ENCODE assay signal across 8 mouse cellular contexts in genomic region chr7:132735145-132735544, GRCm38 (mm10).
DNase-seq lines count a peak whose midpoint lies in the region; ATAC-seq and TF ChIP-seq lines count a peak whose summit lies in the region.

No protein-coding gene starts in this region.

- no peak for TF ChIP-seq POLR2A in testis, adult 2 months (IDR thresholded peaks at IDR 0.05; ENCODE audit: control insufficient read depth, low read depth, low read length)

- H3K4me3 ChIP-seq in testis, adult 2 months (ENCODE audit: control insufficient read depth, low read depth, low read length) = no peak overlapping the region
- no peak overlapping the region for H3K4me3 ChIP-seq in heart, embryonic 16.5 days (ENCODE audit: low read length)
- no peak overlapping the region for H3K4me3 ChIP-seq in liver, embryonic 12.5 days
- no peak overlapping the region for H3K4me3 ChIP-seq in forebrain, embryonic 13.5 days

- 33% methylated on average over 5 of the region's 5 CpGs for WGBS in heart, embryonic 16.5 days
- 12% methylated on average over 5 of the region's 5 CpGs for WGBS in liver, embryonic 12.5 days (ENCODE audit: insufficient replicate concordance)
- 59% methylated on average over 5 of the region's 5 CpGs for WGBS in forebrain, embryonic 13.5 days

- no peaks in the 10 kb centered on the region; the same call in 1 of the 2 replicates for H3K4me1 ChIP-seq in testis, adult 2 months (ENCODE audit: control insufficient read depth, insufficient read depth, low read length)
- H3K4me1 ChIP-seq in heart, embryonic 16.5 days (ENCODE audit: control insufficient read depth, insufficient read depth, low read length) = peaks cover 32% of the 10 kb centered on the region
- H3K4me1 ChIP-seq in liver, embryonic 12.5 days = peaks cover 87% of the 10 kb centered on the region
- H3K4me1 ChIP-seq in forebrain, embryonic 13.5 days = peaks cover 62% of the 10 kb centered on the region

- 0 out of 2 replicates have a peak, but pooled peaks have one; percentile 20 for TF ChIP-seq CTCF in testis, adult 2 months (IDR thresholded peaks at IDR 0.05; ENCODE audit: control insufficient read depth, insufficient read depth, insufficient replicate concordance, low read depth, low read length)

- H3K36me3 ChIP-seq in testis, adult 2 months (ENCODE audit: control insufficient read depth, insufficient read depth, low read length) = no peaks in the 10 kb centered on the region
- H3K36me3 ChIP-seq in heart, embryonic 16.5 days (ENCODE audit: control insufficient read depth, insufficient read depth) = no peaks in the 10 kb centered on the region
- peaks cover 77% of the 10 kb centered on the region for H3K36me3 ChIP-seq in liver, embryonic 12.5 days
- H3K36me3 ChIP-seq in forebrain, embryonic 13.5 days (ENCODE audit: poor library complexity, severe bottlenecking) = peaks cover 18% of the 10 kb centered on the region

- peak; percentile 56 for ATAC-seq in heart, embryonic 16.5 days (replicated peaks; ENCODE audit: extremely low read depth, insufficient read depth, low FRiP score)
- peak; percentile 53 for ATAC-seq in liver, embryonic 12.5 days
- ATAC-seq in forebrain, embryonic 13.5 days = no peak

- no peaks in the 10 kb centered on the region for H3K9me3 ChIP-seq in heart, embryonic 16.5 days (replicated peaks; ENCODE audit: control insufficient read depth, low read length)
- H3K9me3 ChIP-seq in liver, embryonic 12.5 days (replicated peaks) = no peaks in the 10 kb centered on the region
- H3K9me3 ChIP-seq in forebrain, embryonic 13.5 days (replicated peaks) = no peaks in the 10 kb centered on the region

- peak overlapping the region; percentile 49; the same call in 1 of the 2 replicates for H3K9ac ChIP-seq in heart, embryonic 16.5 days (ENCODE audit: low read length)
- peak overlapping the region; percentile 47; the same call in 1 of the 2 replicates for H3K9ac ChIP-seq in liver, embryonic 12.5 days
- no peak overlapping the region for H3K9ac ChIP-seq in forebrain, embryonic 13.5 days

- H3K4me2 ChIP-seq in heart, embryonic 16.5 days (ENCODE audit: low read depth, low read length) = no peak overlapping the region
- H3K4me2 ChIP-seq in liver, embryonic 12.5 days = peak overlapping the region; percentile 46
- no peak overlapping the region for H3K4me2 ChIP-seq in forebrain, embryonic 13.5 days

- DNase-seq in testis, postnatal 14 days (ENCODE audit: low spot score) = no peak
- DNase-seq in c-Kit-positive CD71-negative TER-119-negative erythroid progenitor cells, embryonic 14.5 days (ENCODE audit: low read depth) = peak; percentile 88
- peak; percentile 78 to 83 for DNase-seq in spleen, adult 18-20 months
- no peak for DNase-seq in right cerebral cortex, adult 2 months (ENCODE audit: low spot score in 2 of 2)

- H3K27ac ChIP-seq in testis, adult 2 months (ENCODE audit: control insufficient read depth, insufficient read depth, low read depth, low read length) = no peak overlapping the region
- H3K27ac ChIP-seq in heart, embryonic 16.5 days (ENCODE audit: low read length) = peak overlapping the region; percentile 83
- peak overlapping the region; percentile 90 for H3K27ac ChIP-seq in liver, embryonic 12.5 days
- H3K27ac ChIP-seq in forebrain, embryonic 13.5 days = no peak overlapping the region; the same call in 1 of the 2 replicates

- no peaks in the 10 kb centered on the region for H3K27me3 ChIP-seq in testis, adult 2 months (ENCODE audit: control insufficient read depth, insufficient read depth, low read length)
- H3K27me3 ChIP-seq in heart, embryonic 16.5 days (ENCODE audit: control insufficient read depth, insufficient read depth, low read length) = no peaks in the 10 kb centered on the region
- H3K27me3 ChIP-seq in liver, embryonic 12.5 days (replicated peaks) = no peaks in the 10 kb centered on the region
- H3K27me3 ChIP-seq in forebrain, embryonic 13.5 days = no peaks in the 10 kb centered on the region

Comparison
In these comparisons a context has a peak if more than half of its experiments do, and no peak if none do; other contexts are left out.
1. H3K27ac ChIP-seq: peak in heart, embryonic 16.5 days (single experiment) and liver, embryonic 12.5 days (single experiment); none in testis, adult 2 months (single experiment) and forebrain, embryonic 13.5 days (single experiment).
2. DNase-seq: peak in c-Kit-positive CD71-negative TER-119-negative erythroid progenitor cells, embryonic 14.5 days (single experiment) and spleen, adult 18-20 months (2 of 2); none in testis, postnatal 14 days (single experiment) and right cerebral cortex, adult 2 months (0 of 2).